Mouse (Mus musculus) induced T-regulatory cell, adult 2 months (primary cell): ENCODE data around the gene Mier2.

Experiments
- DNase-seq: peaks from one replicate; pipeline ENCODE4 v3.0.0-alpha.2; 2012; ENCODE audit warnings: low read depth

The Mier2 gene

DNA sequence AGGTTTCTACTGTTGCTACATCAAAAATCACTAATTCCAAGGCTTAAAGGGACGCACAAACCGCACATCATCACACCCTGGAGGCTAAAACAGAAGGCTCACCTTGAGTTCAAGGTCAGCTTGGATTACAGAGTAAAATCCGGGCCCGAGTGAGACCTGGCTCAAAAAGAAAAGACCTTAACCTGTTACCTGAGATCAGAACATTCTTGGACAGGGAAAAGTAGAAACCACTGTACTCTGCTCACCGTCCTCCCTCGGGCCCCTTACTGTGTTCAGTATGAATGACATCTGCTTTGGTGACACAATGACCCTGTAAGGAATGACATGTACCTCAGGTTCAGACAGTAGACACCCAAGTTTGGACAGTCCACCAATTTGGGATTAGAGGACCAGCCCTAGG lies 19.8 kb upstream of the Mier2 start:
- no peak for DNase-seq

DNA sequence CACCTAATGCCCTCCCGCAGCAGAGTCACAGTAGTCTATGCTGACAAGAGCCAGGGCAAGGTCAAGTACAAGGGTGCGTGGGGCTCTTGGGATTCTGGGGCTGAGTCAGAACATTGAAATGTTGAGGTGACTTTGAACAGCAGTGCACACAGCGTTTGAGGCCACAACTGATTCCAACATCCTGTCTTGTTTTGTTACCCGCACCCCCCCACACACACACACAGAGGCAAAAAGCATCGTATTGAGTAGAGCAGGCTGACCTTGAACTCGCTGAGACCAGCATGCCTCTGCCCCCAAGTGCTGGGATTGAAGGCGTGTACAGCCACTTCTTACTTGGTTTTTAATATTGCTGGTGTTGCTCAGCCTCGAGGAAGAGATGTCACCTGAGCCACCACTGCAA lies 19.4 kb upstream of the Mier2 start:
- DNase-seq = no peak

DNA sequence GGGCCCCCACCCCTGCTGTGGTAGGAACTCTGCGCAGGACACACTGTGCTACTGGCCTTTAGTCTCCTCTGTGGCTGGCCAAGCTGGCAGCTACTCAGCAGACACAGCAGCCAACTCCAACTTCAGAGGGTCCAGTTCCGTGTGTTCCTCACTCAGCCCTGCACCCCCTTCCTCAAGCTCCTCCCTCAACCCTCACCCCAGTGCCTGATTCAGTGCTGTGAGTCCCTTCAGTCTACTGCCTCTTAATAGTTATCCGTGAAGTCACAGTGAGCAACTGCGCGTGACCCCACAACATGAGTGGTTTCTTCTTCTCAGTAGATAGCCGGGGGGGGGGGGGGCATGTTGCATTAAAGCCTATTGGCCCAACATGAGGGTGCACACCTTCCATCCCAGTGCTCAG lies 18.6 kb upstream of the Mier2 start:
- no peak for DNase-seq

DNA sequence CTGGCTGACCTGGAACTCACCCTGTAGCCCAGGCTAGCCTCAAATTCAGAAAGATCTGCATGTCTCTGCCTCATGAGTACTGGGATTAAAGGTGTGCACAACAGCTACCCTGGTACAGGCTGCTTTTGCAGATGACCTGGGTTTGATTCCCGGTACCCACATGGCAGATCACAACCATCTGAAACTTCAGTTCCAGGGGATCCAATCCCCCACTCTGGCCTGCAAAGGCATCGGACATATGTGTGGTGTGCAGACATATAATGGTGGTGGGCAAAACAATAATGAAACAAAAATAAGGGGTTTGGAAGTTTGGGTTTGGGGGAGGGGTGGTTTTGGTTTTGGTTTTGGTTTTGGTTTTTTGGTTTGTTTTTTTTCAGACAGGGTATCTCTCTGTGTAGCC lies 16.3 kb upstream of the Mier2 start:
- DNase-seq = peak; percentile 13

DNA sequence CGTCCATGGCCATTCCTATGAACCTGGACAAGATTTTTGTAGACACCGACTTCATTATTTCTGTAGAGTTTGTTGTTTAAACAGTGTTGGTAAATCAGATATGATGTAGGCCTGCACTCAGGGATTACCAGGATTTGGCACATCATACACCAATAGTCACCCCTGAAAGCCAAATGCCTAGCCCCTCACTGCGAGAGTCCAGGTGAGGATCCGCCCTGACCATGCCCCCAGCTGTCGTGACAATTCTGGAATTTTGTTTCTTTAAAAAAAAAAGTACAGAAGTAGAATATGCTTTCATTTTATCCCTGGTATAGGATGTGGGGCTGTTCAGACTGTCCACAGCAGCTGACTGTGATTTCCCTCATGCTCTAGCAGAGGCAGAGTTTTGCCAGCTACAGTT lies 14.9 kb upstream of the Mier2 start:
- no peak for DNase-seq

DNA sequence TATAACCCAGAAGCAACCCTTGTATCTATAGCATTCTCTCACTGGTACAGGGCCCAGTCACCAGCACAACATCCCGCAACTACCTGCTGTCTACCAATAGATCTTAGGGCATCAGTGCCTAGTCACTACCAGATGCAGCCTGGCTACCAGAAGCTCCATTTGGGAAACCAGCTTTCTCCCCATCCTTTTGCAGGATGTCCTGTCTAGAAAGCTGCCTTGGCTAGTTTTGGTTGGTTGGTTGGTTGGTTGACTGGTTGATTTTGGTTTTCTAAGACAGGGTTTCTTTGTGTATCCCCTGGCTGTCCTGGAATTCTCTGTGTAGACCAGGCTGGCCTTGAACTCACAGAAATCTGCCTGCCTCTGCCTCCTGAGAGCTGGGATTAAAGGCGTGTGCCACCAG lies 4.7 kb upstream of the Mier2 start:
- no peak for DNase-seq

DNA sequence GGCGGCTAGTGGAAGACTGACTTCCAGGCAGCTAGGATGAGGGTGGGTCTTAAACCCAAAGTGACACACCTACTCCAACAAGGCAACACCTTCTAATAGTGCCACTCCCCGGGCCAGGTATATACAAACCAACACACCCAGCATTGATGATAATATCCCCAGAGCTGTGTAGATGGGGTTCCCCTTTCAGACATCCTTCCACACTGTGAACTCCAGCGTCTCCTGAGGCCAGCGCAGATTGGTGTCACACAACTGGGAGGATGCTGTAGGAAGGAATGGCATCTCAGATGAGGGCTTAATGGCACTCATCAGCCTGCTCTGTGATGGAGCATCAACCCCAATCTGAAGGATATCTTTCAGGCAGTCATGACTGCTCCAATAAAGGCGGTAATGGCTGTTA lies 2.5 kb upstream of the Mier2 start:
- DNase-seq = no peak

DNA sequence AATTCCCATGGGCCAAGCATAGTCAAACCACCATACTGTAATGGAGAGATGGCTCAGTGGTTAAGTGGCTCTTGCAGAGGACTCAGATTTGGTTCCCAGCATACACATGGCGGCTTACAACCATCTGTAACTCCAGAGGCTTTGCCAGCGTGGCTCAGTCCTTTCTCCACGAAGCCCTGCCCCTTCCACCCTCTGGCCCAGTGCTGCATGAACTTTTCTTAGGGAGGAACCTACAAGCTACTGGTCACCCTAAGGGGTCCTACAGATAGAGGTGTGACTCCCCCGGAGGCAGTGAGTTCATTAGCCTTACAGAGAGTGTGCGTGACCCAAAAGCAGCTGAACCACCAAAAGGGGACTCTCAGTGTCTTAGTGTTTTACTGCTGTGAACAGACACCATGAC lies 2.0 kb upstream of the Mier2 start:
- no peak for DNase-seq

DNA sequence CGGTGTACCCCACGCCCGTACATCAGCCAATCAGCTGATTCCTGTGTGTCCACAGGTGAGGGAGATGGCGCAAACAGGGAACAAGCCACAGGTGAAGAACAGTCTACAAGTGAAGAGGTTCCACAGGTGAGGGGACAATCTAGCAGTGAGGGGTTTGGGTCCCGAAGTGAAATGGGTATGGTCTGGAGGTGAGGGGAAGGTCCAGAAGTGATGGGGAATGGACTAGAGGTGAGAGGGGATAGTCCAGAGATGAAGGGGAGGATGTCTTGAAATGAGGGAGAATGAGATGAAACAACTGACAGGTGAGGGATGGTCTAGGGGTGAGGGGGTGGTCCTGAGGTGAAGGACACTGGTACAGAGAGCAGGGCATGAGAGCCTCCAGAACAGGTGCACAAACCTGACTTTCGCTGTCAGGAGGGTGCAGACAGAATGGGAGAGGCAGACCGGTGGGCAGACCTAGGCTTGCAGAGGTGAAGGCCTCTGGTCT lies 282 bp upstream of the Mier2 start:
- DNase-seq = no peak

DNA sequence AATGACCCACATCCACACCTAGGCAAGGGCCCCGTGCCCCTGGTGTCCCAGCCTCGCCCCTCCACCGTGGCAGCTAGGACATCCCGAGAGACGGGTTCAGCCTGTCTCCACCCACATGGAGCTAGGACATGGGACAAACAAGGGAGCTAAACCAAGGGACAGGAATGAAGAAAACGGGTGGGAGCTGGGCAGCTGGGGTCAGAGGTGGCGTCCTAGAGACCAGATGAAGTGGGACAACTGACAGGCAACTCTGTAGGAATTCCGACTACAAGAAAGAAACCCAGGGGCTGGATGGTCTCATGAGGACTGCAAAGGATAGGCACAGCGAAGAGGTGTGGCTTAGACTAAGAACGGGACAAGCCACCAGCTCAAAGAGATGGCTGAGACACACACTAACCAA lies 1.3 kb downstream of the Mier2 start:
- DNase-seq = no peak

DNA sequence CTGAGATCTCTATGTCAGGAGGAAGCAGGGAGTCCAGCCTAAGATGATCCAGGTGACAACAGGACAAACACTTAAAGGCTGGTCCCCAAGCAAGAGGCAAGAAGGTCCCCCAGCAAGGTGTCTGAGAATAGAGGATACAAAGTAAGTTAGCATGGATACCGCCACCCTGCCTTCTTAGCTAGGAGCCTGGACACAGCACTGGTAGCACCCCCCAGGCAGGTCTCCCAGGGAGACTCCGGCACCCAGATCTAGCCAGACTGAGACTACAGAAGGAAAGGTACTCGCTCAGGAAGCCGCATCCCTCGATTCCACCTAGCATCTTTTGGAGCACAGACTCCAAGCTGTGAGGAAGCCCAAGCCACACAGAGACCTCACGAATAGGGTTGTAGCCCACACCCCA lies 1.8 kb downstream of the Mier2 start:
- no peak for DNase-seq

DNA sequence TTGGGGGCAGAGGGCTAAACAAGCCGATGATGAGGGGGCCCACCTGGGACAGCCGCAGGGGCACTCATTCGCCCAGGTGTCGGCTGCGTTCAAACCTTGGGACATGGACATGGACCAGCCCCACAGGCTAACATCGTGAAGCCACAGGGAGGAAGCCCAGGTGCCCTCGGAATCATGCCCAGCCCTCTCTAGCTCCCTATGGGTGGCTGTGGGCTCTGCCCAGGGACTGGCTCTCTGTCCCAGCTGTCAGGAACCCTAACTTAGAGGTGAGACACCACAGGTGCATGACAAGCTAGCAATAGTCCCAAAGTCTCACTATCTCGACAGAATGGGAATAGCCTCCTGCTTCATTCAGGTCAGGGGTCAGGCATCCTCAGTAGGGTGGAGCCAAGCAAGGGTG lies 2.5 kb downstream of the Mier2 start:
- no peak for DNase-seq

DNA sequence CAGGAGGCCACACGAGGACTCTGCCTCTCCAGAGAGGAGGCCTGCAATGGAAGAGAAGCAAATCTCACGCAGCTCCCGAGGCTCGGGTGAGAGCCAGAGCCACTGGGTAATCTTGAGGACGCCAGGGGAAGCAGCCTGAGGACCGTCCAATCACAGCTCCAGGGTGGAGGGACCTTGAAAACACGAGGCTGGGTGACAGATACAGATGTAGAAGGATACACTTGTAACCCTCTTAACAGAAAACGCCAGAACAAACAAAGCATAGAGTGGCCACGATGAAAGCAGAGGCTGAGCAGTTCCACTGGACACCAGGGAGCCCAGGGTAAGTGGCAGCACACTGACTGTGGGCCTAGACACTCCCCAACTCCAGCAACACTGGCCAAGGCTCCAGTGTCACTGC lies 4.6 kb downstream of the Mier2 start:
- DNase-seq = no peak

DNA sequence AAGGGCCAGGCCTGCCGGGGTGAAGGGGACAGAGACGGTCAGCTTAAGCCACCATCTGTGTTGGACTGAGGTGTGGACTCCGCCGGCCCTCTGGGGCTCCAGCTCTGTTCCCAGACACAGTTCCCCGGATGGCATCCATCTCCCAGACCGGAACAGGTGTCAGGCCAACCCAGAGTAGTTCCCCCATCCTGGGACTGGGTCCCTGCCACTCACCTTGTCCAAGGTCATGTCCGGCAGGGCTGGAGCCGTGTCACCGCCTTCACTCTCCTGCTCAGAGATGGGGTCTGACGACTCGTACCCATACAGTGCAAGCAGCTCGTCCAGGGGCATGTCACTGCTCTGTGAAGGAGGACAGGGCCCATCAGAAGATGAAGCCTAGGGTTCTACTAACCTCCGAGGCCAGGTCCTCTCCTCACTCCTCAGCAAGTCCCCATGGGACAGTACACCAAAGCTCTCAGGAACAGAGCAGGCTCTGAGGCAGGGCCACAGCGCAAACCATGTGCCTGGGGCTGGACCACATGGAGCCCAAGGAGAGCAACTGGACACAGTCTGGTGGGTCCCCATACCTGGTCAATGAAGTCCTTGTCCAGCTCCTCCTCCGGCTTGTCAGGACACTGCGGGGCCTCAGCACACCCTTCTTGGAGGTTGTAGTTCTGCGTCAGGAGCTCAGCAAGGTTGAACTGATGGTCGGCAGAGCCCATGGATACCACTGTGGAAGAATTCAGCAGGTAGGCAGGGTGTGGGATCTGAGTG lies 5.9 kb downstream of the Mier2 start:
- no peak for DNase-seq

DNA sequence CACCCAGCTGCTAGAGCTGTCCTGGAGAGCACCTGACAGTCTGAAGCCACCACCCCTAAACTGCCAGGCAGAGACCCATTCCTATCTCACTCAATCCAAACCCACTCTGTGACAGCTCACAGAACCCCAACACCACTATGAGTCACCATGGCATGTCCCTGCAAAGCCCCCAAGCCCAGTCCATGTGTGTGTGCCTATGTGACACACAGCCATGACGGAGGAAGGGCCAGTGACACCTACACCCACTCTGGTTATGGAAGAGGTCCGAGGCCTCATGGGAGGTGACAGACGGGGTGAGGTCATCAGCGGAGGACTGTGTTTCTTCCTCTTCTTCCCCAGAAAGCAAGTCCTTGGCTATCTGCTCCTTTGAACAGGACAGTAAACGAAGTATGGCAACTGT lies 6.5 kb downstream of the Mier2 start:
- DNase-seq = no peak

DNA sequence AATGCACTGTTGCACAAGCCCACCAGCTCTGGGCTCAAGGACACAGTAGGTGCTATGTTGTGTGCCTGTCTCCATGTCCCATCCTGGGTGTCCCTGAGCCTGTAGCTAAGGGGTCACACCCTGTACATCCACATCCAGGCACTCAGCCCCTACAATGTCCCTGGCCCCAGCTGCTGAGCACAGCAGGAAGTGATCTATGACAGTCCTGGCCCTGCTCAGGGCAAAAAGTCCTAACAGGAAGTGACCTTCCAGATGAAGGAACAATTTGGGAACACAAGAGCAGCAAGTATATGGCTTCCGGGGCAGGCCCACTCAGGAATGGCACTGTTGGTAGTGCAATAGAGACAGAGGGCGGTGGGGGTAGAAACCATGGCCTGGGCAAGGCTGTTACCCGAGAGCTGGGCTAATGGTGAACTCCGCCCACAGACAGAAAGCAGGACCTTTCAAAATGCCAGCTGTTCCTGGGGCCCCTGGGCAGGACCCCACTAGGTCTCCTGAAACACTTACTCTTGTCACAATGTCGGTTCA lies 7.8 kb downstream of the Mier2 start:
- no peak for DNase-seq

DNA sequence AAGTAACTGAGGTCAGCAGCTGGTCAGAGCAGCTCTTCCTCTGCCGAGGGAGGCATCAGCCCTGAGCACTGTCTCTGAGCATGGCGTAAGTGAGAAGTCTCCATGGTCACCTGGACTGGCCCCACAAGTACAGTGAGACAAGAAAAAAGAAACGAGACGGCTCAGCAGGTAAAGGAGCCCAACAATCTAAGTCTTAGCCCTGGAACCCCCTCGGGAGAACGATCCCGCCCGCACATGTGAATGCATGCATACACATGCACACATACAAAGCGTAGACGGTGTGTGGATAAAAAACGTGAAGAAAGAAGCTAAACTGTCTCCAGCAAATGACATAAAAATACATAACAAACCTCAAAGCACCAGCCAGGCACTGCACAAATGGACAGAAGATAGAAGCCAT lies 8.5 kb downstream of the Mier2 start:
- no peak for DNase-seq

DNA sequence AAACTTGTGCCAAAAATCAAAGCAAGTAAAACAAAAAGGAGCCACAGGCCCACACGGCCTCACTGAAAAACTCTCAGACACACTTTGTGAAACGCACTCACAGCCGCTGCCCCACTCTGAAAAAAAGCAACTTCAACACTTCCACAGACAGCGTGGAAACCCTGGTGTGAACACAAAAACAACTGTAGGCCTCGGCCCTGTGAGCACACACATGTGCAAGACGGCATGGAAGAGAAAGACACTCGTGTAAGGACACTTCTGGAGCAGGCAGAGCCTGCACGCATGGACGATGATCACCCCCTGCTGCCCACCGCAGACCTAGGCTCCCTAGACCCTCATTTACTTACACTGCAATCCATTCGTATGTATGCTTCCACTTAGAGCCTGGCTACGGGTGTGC lies 9.1 kb downstream of the Mier2 start:
- DNase-seq = no peak

DNA sequence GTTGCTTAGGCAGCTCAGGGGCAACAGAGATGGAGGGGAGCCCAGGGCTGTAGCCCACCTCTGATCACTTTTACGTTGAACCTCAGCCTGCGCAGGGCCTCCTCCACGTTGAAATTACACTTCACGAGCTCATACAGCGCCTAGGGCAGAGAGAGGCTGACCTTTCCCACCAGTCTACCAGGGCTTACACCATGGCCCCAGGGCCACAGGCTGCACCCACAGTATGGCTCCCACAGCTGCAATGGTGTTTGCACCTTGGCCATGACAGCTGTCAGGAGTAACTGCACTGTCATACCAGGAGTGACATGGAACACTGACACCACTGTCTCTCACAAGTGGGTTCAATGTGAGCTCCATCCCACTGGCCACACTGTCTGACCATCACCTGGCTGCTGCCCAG lies 10.4 kb downstream of the Mier2 start:
- no peak for DNase-seq

DNA sequence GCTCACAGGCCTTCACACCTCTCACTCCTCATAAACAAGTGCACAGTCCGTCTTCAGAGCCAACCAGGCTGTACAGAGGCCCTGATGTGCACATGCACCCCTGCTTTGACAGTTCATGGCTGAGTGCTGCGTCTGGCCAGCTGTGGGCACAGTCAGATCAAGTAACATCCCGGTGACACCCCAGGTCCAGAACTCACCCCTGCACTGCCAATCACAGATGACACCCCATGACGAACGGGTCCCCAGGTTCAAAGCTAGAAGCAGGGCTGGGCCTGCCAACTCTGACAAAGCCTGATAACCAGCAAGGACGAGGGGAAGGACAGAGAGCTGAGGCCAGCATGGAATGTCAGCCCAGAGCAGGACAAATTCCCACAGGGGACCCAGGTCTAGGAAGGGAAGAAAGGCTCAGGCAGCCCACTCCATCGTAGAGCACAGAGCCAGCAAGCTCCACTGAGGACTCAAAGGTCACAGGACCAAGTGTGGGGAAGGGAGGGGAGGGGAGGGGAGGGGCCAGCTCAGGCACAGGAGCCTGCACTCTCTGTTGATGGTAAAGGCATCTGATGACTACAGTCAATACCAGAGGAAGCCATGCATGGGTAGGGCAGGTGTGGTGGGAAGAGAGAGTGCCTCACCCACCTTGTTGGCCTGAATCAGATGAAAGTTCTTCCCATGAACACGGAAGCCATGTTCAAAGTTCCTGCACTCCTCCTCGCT lies 11.0 kb downstream of the Mier2 start:
- no peak for DNase-seq

DNA sequence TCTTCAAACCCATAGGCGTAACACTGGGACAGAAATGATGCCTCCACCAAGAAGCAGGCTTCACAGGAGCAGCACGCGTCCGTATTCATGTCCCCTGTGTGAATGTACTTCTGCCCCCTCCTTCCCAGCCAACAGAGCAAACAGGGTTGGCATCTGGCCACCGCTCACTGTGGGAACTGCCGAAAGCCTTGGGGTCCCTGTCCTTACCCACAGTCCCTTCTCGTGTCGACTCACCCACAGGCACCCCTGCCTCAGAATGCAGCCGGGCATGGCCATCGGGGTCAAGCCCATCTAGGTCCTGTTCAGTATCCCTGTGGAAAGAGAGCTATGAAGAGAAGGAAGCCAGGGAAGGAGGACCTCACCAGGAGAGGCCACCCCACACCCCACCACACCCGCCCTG lies 12.8 kb downstream of the Mier2 start:
- DNase-seq = no peak

DNA sequence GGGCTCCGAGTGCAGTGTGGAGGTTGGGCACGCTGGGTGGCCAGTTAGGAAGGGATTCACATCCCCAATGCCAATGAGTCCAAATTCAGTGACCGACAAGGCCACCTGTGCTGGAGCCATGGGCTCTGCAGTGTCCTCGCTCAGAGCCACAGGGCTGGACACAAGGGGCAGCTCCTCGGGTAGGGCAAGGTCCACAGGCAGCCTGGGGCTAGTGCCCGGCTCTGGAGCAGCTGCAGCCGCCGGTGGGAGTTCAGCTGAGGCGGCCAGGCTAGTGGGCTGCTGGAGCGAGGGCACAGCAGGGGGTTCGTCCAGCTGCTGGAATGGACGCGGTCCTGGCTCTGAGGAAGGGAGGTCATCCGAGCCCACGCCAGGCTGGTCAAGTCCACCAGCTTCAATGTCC lies 13.5 kb downstream of the Mier2 start:
- DNase-seq = no peak

DNA sequence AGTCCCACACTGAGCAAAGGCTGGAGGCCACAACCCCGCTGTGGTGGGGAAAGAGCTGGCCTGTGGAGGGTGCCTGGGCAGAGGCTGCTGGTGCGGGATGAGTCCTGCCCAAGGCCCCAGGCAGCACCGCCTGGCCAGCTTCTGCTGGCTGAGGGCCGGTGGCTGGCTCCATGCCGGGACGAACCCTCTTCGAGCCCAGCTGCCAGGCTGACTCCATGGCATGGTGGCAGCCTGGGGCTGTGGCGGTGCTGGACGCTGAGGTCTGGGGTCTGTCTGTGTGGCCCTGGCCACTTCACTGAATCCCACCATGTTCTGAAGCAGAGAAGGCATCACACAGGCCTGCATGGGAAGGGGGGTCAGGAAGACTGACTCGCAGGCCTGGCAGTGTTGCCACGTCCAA lies 14.3 kb downstream of the Mier2 start:
- DNase-seq = no peak
